Mouse (Mus musculus) heart, embryonic 12.5 days (tissue): ENCODE measurements around the gene Apold1. TPM values are rescaled to one million over a fixed set of nuclear protein-coding genes. Genes with fewer than 3 reads are reported as not detected.

Experiments used
- ATAC-seq: fragments of 200-750 bp; cut with Nextera tagmentation; 2 replicates; pipeline ENCODE4 v1.8.0; 2017; ENCODE audit warnings: moderate TSS enrichment, moderate library complexity; ENCODE audit not compliant: insufficient number of reproducible peaks, low FRiP score
- H3K27ac ChIP-seq: fragments of 300-500 bp; sonication (generic); 2 replicates; pipeline ENCODE4 v1.5.1; 2016; ENCODE audit warnings: mild to moderate bottlenecking, moderate library complexity; ENCODE audit not compliant: poor library complexity, severe bottlenecking
- H3K27me3 ChIP-seq: fragments of 300-500 bp; sonication (generic); replicated peaks from 2 replicates; pipeline ENCODE4 v1.6.1; 2016; ENCODE audit warnings: mild to moderate bottlenecking, moderate library complexity
- H3K36me3 ChIP-seq: fragments of 300-500 bp; sonication (generic); 2 replicates; pipeline ENCODE4 v1.6.1; 2016; ENCODE audit warnings: mild to moderate bottlenecking, moderate library complexity
- H3K4me1 ChIP-seq: fragments of 300-500 bp; sonication (generic); replicated peaks from 2 replicates; pipeline ENCODE4 v1.6.1; 2016; ENCODE audit warnings: mild to moderate bottlenecking
- H3K4me2 ChIP-seq: fragments of 300-500 bp; sonication (generic); 2 replicates; pipeline ENCODE4 v1.6.1; 2016; ENCODE audit warnings: mild to moderate bottlenecking, moderate library complexity
- H3K4me3 ChIP-seq: fragments of 300-500 bp; sonication (generic); 2 replicates; pipeline ENCODE4 v1.5.1; 2016; ENCODE audit warnings: mild to moderate bottlenecking
- H3K9ac ChIP-seq: fragments of 300-500 bp; sonication (generic); 2 replicates; pipeline ENCODE4 v1.6.1; 2016; ENCODE audit warnings: mild to moderate bottlenecking, moderate library complexity
- H3K9me3 ChIP-seq: fragments of 300-500 bp; sonication (generic); replicated peaks from 2 replicates; pipeline ENCODE4 v1.6.1; 2016; ENCODE audit warnings: mild to moderate bottlenecking, moderate library complexity
- WGBS: fragments of 180-500 bp; shearing (Covaris S2); methylation state at CpG from one replicate; pipeline ENCODE4 v1.1.7; 2016; 5-methylcytosine and 5-hydroxymethylcytosine counted together
- polyA plus RNA-seq: library from polyadenylated mRNA; unstranded; fragments of >200 nt; fragmentation: Nextera tagmentation; extraction: Ambion mirVana; gene quantifications from 2 replicates; pipeline ENCODE4 v1.2.1, GENCODE M21; 2016

The Apold1 gene
- polyA plus RNA-seq, 1 experiment from 2014 or later: 5.4 TPM

DNA sequence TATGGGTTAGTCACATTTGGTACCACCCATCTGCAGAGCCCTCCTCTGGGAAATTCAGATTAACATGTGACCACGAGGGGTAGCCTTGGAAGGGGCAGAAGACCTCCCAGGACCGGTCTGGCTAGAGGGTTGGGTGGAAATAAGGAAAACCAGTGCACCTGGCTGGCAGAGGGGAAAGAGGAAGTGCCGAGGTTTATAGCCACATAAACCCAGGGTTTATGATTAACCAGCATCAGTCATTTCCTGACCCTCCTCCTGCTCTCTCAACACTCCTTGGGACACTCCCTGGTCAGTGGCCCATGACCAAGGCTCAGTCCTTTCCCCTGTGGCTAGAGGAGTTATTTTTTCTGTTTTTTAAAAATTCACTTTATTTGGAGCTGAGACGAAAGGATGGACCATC, 47.7 kb downstream of the Apold1 start:
- H3K9me3 ChIP-seq: no peaks in the 10 kb centered on the region
- peaks cover 14% of the 10 kb centered on the region for H3K4me1 ChIP-seq
- 69% methylated on average over 4 of the region's 4 CpGs for WGBS
- no peak overlapping the region for H3K27ac ChIP-seq
- no peak overlapping the region for H3K9ac ChIP-seq
- peaks cover 8% of the 10 kb centered on the region for H3K36me3 ChIP-seq
- H3K4me2 ChIP-seq: no peak overlapping the region
- no peak overlapping the region for H3K4me3 ChIP-seq
- no peak for ATAC-seq
- no peaks in the 10 kb centered on the region for H3K27me3 ChIP-seq

Other genes starting within 250 kb of the Apold1 start
- 21.8 and 24.9 TPM in 2 replicates for gene Dusp16, start 189.1 kb upstream of the Apold1 start, polyA plus RNA-seq
- gene Crebl2, start 151.6 kb upstream of the Apold1 start, polyA plus RNA-seq: 1.9 and 2.3 TPM in 2 replicates
- gene Gpr19, start 83.1 kb upstream of the Apold1 start, polyA plus RNA-seq: 9.0 and 10.2 TPM in 2 replicates
- 16.8 and 17.4 TPM in 2 replicates for gene Cdkn1b, start 61.3 kb upstream of the Apold1 start, polyA plus RNA-seq
- gene Ddx47, start 29.9 kb downstream of the Apold1 start, polyA plus RNA-seq: 64.3 and 65.4 TPM in 2 replicates
- 4.0 and 4.8 TPM in 2 replicates for gene Gprc5a, start 83.9 kb downstream of the Apold1 start, polyA plus RNA-seq
- gene Gprc5d, start 136.6 kb downstream of the Apold1 start, polyA plus RNA-seq: not detected in 2 replicates
- 9.0 and 10.7 TPM in 2 replicates for gene Fam234b, start 216.3 kb downstream of the Apold1 start, polyA plus RNA-seq
- gene Hebp1, start 216.3 kb downstream of the Apold1 start, polyA plus RNA-seq: 14.8 and 16.0 TPM in 2 replicates